Mouse (Mus musculus): ENCODE measurements around the gene Pitpnm2.

Gene Pitpnm2

GRCm38 (mm10) chr5:124083850-124084587 lies 165.5 kb downstream of the Pitpnm2 start:
- Histone ChIP-seq H3K9me3 (ENCODE audit: low read length) (peaks cover 16% of the 10 kb centered on the region), H3K27me3 (ENCODE audit: insufficient read depth, low read length) (peaks cover 10% of the 10 kb centered on the region), H3K4me1 (replicated peaks; ENCODE audit: low read depth, low read length) (peaks cover 2% of the 10 kb centered on the region), H3K36me3 (ENCODE audit: insufficient read depth, low read length) (no peaks in the 10 kb centered on the region), H3K4me3 (replicated peaks; ENCODE audit: low read length) (no peak overlapping the region)
- TF ChIP-seq NANOG (IDR thresholded peaks at IDR 0.05; ENCODE audit: borderline replicate concordance, low read length) = no peak
- no peak for TF ChIP-seq CTCF (conservative IDR thresholded peaks at IDR 0.05; ENCODE audit: low read length)
- no peak for TF ChIP-seq POU5F1 (IDR thresholded peaks at IDR 0.05; ENCODE audit: borderline replicate concordance, low read length)

GRCm38 (mm10) chr5:124082941-124083688 lies 166.4 kb downstream of the Pitpnm2 start:
- peaks cover 18% of the 10 kb centered on the region for H3K27me3 ChIP-seq (ENCODE audit: insufficient read depth, low read length)
- no peak for TF ChIP-seq CTCF (conservative IDR thresholded peaks at IDR 0.05; ENCODE audit: low read length)
- no peak for TF ChIP-seq NANOG (IDR thresholded peaks at IDR 0.05; ENCODE audit: borderline replicate concordance, low read length)
- no peak for TF ChIP-seq POU5F1 (IDR thresholded peaks at IDR 0.05; ENCODE audit: borderline replicate concordance, low read length)
- no peaks in the 10 kb centered on the region for H3K36me3 ChIP-seq (ENCODE audit: insufficient read depth, low read length)
- peaks cover 16% of the 10 kb centered on the region for H3K9me3 ChIP-seq (ENCODE audit: low read length)
- H3K4me3 ChIP-seq (replicated peaks; ENCODE audit: low read length) = no peak overlapping the region
- peaks cover 11% of the 10 kb centered on the region for H3K4me1 ChIP-seq (replicated peaks; ENCODE audit: low read depth, low read length)

- Histone ChIP-seq H3K36me3 (ENCODE audit: insufficient read depth, low read length) (no peaks in the 10 kb centered on the region), H3K27me3 (ENCODE audit: insufficient read depth, low read length) (peaks cover 24% of the 10 kb centered on the region), H3K4me3 (replicated peaks; ENCODE audit: low read length) (no peak overlapping the region), H3K9me3 (ENCODE audit: low read length) (peaks cover 16% of the 10 kb centered on the region), H3K4me1 (replicated peaks; ENCODE audit: low read depth, low read length) (peaks cover 17% of the 10 kb centered on the region)
- no peak for TF ChIP-seq POU5F1 (IDR thresholded peaks at IDR 0.05; ENCODE audit: borderline replicate concordance, low read length)
- TF ChIP-seq NANOG (IDR thresholded peaks at IDR 0.05; ENCODE audit: borderline replicate concordance, low read length) = no peak
- no peak for TF ChIP-seq CTCF (conservative IDR thresholded peaks at IDR 0.05; ENCODE audit: low read length)
These were observed 167.1 kb downstream of the Pitpnm2 start for GRCm38 (mm10) chr5:124082447-124082846.

GRCm38 (mm10) chr5:124079880-124080279 lies 169.7 kb downstream of the Pitpnm2 start:
- no peak overlapping the region for H3K4me3 ChIP-seq (replicated peaks; ENCODE audit: low read length)
- H3K4me1 ChIP-seq (replicated peaks; ENCODE audit: low read depth, low read length) = peaks cover 39% of the 10 kb centered on the region
- H3K36me3 ChIP-seq (ENCODE audit: insufficient read depth, low read length) = no peaks in the 10 kb centered on the region
- peaks cover 16% of the 10 kb centered on the region for H3K9me3 ChIP-seq (ENCODE audit: low read length)
- no peak for TF ChIP-seq POU5F1 (IDR thresholded peaks at IDR 0.05; ENCODE audit: borderline replicate concordance, low read length)
- no peak for TF ChIP-seq CTCF (conservative IDR thresholded peaks at IDR 0.05; ENCODE audit: low read length)
- TF ChIP-seq NANOG (IDR thresholded peaks at IDR 0.05; ENCODE audit: borderline replicate concordance, low read length) = no peak
- H3K27me3 ChIP-seq (ENCODE audit: insufficient read depth, low read length) = peaks cover 30% of the 10 kb centered on the region

- H3K27me3 ChIP-seq (ENCODE audit: insufficient read depth, low read length) = peaks cover 30% of the 10 kb centered on the region
- H3K4me3 ChIP-seq (replicated peaks; ENCODE audit: low read length) = no peak overlapping the region
- H3K36me3 ChIP-seq (ENCODE audit: insufficient read depth, low read length) = no peaks in the 10 kb centered on the region
- no peak for TF ChIP-seq CTCF (conservative IDR thresholded peaks at IDR 0.05; ENCODE audit: low read length)
- no peak for TF ChIP-seq POU5F1 (IDR thresholded peaks at IDR 0.05; ENCODE audit: borderline replicate concordance, low read length)
- TF ChIP-seq NANOG (IDR thresholded peaks at IDR 0.05; ENCODE audit: borderline replicate concordance, low read length) = no peak
- H3K9me3 ChIP-seq (ENCODE audit: low read length) = peaks cover 16% of the 10 kb centered on the region
- H3K4me1 ChIP-seq (replicated peaks; ENCODE audit: low read depth, low read length) = peaks cover 39% of the 10 kb centered on the region
These were observed 170.7 kb downstream of the Pitpnm2 start for GRCm38 (mm10) chr5:124078794-124079416.

- TF ChIP-seq CTCF (conservative IDR thresholded peaks at IDR 0.05; ENCODE audit: low read length) (no peak), NANOG (IDR thresholded peaks at IDR 0.05; ENCODE audit: borderline replicate concordance, low read length) (no peak), POU5F1 (IDR thresholded peaks at IDR 0.05; ENCODE audit: borderline replicate concordance, low read length) (no peak)
- Histone ChIP-seq H3K36me3 (ENCODE audit: insufficient read depth, low read length) (no peaks in the 10 kb centered on the region), H3K27me3 (ENCODE audit: insufficient read depth, low read length) (peaks cover 30% of the 10 kb centered on the region), H3K4me3 (replicated peaks; ENCODE audit: low read length) (no peak overlapping the region), H3K9me3 (ENCODE audit: low read length) (peaks cover 8% of the 10 kb centered on the region), H3K4me1 (replicated peaks; ENCODE audit: low read depth, low read length) (peaks cover 39% of the 10 kb centered on the region)
These were observed 171.6 kb downstream of the Pitpnm2 start for GRCm38 (mm10) chr5:124077856-124078460.

- Histone ChIP-seq H3K36me3 (ENCODE audit: insufficient read depth, low read length) (no peaks in the 10 kb centered on the region), H3K4me3 (replicated peaks; ENCODE audit: low read length) (peak overlapping the region; percentile 53), H3K4me1 (replicated peaks; ENCODE audit: low read depth, low read length) (peaks cover 39% of the 10 kb centered on the region), H3K9me3 (ENCODE audit: low read length) (peaks cover 1% of the 10 kb centered on the region), H3K27me3 (ENCODE audit: insufficient read depth, low read length) (peaks cover 30% of the 10 kb centered on the region)
- TF ChIP-seq POU5F1 (IDR thresholded peaks at IDR 0.05; ENCODE audit: borderline replicate concordance, low read length) (no peak), CTCF (conservative IDR thresholded peaks at IDR 0.05; ENCODE audit: low read length) (no peak)
These were observed 172.3 kb downstream of the Pitpnm2 start for GRCm38 (mm10) chr5:124077241-124077640.

GRCm38 (mm10) chr5:124076559-124076958 lies 173.0 kb downstream of the Pitpnm2 start:
- H3K36me3 ChIP-seq (ENCODE audit: insufficient read depth, low read length) = no peaks in the 10 kb centered on the region
- H3K4me3 ChIP-seq (replicated peaks; ENCODE audit: low read length) = peak overlapping the region; percentile 53
- H3K4me1 ChIP-seq (replicated peaks; ENCODE audit: low read depth, low read length) = peaks cover 42% of the 10 kb centered on the region
- H3K9me3 ChIP-seq (ENCODE audit: low read length) = no peaks in the 10 kb centered on the region
- H3K27me3 ChIP-seq (ENCODE audit: insufficient read depth, low read length) = peaks cover 30% of the 10 kb centered on the region
- TF ChIP-seq CTCF (conservative IDR thresholded peaks at IDR 0.05; ENCODE audit: low read length) = no peak
- no peak for TF ChIP-seq NANOG (IDR thresholded peaks at IDR 0.05; ENCODE audit: borderline replicate concordance, low read length)
- TF ChIP-seq POU5F1 (IDR thresholded peaks at IDR 0.05; ENCODE audit: borderline replicate concordance, low read length) = no peak
